Mouse (Mus musculus) cerebellum, adult 2 months (tissue): ENCODE data around the gene Elp5. TPM values are rescaled to one million over a fixed set of nuclear protein-coding genes. Genes with fewer than 3 reads are reported as not detected.
"Not testable (repeated sequence)": the region's sequence is repeated elsewhere in the genome, so short reads cannot be mapped to it uniquely, and the experiment has no call there.

Experiments
- DNase-seq, 2 experiments: peaks; one replicate each; pipeline ENCODE4 v3.0.0; 2021
- H3K27ac ChIP-seq: fragments of 200-500 bp; 2 replicates; pipeline ENCODE4 v1.5.1; 2012; ENCODE audit warnings: low read length, control low read depth, inconsistent platforms; ENCODE audit not compliant: insufficient read depth
- H3K27me3 ChIP-seq: fragments of 200-500 bp; 2 replicates; pipeline ENCODE4 v1.6.1; 2012; ENCODE audit warnings: inconsistent platforms, mild to moderate bottlenecking, low read length, moderate library complexity; ENCODE audit not compliant: control insufficient read depth, insufficient read depth
- H3K4me1 ChIP-seq: fragments of 200-500 bp; 2 replicates; pipeline ENCODE4 v1.6.1; 2011; ENCODE audit warnings: low read length; ENCODE audit not compliant: control insufficient read depth, insufficient read depth
- H3K4me3 ChIP-seq: fragments of 200-500 bp; replicated peaks from 2 replicates; pipeline ENCODE3; 2011; ENCODE audit warnings: mild to moderate bottlenecking, low read depth, low read length, control low read depth; ENCODE audit not compliant: insufficient read depth
- CTCF ChIP-seq: fragments of 200-500 bp; IDR thresholded peaks from 2 replicates; pipeline ENCODE4 v1.5.1; 2011; ENCODE audit warnings: low read depth, mild to moderate bottlenecking, control low read depth, low read length, moderate library complexity, borderline replicate concordance; ENCODE audit not compliant: insufficient read depth
- POLR2A ChIP-seq: fragments of 200-500 bp; IDR thresholded peaks from 2 replicates; pipeline ENCODE4 v1.6.1; 2011; ENCODE audit warnings: low read length, control low read depth, borderline replicate concordance; ENCODE audit not compliant: insufficient read depth
- WGBS: fragments of 180-500 bp; shearing (Covaris S2); methylation state at CpG from one replicate; pipeline ENCODE4 v1.1.7; 2018; 5-methylcytosine and 5-hydroxymethylcytosine counted together
- polyA plus RNA-seq: library from polyadenylated mRNA; depleted of rRNA; stranded (reverse); fragments of >200 nt; gene quantifications from 2 replicates; pipeline ENCODE4 v1.2.3, GENCODE M21; 2012

Elp5 gene
- polyA plus RNA-seq, 1 experiment: 109 TPM

DNA sequence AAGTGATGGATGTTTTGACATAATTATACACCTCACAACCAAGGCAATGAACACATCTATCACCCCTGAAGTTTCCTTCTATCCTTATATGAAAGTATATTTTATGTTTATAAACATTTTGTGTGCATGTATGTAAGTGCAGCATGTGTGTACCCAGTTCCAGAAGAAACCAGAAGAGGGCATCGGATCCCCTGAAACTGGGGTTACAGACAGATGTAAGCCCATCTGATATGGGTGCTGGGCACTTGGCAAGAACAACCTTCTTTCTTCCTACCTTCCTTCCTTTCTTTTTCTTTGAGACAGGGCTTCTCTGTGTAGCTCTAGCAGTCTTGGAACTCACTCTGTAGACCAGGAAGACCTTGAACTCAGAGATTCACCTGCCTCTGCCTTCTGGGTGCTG lies 26.1 kb downstream of the Elp5 start:
- no peak for DNase-seq
- H3K4me1 ChIP-seq: no peaks in the 10 kb centered on the region
- no peak overlapping the region for H3K4me3 ChIP-seq
- WGBS: 88% methylated on average over 1 of the region's 1 CpGs
- no peak for TF ChIP-seq POLR2A
- no peak for TF ChIP-seq CTCF
- no peak overlapping the region for H3K27ac ChIP-seq
- H3K27me3 ChIP-seq: no peaks in the 10 kb centered on the region; the same call in 1 of the 2 replicates

DNA sequence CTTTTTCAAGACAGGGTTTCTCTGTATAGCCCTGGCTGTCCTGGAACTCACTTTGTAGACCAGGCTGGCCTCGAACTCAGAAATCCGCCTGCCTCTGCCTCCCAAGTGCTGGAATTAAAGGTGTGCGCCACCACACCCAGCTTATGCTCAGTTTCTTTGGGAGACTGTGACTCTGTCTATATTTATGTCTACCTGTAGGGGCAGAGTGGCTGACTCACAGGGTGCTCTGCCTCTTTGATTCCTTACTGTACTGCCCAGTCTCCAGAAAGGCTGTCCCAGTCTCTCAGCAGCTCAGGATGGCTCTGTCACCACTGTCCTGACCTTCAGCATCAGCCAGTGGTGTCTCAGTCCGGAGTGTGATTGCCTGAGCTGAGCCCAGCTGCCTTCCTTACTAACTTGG lies 26.7 kb downstream of the Elp5 start:
- H3K27ac ChIP-seq, H3K4me1 ChIP-seq, H3K27me3 ChIP-seq, DNase-seq, H3K4me3 ChIP-seq: not testable (repeated sequence)
- WGBS: 63% methylated on average over 4 of the region's 4 CpGs

DNA sequence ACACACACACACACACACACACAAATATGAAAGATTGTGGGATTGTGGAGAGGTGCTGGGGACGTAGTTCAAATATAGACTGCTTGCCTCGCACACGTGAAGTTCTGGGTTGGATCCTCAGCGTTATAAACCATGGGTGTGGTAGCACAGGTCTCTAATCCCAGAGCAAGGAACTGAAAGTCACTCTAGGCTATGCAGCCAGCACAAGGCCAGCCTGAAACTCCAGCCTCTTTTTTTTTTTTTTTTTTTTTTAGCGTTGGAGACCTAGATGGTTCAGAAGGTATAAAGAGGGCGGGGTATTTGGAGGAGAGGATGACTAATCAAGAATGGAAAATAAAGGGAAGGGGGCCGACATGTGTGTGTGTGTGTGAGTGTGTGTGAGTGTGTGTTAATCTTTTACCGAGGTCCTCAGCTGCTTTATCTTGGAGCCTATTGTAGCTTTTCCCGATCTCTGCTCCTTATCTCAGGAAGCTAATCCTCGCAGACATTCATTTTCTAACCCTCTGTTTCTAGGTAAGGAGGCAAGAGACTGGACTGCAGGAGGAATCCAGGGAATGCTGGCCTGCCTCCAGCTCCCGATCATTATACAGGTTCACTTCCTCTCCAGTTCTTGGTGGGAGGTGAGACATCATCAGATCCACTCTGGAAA lies 28.9 kb downstream of the Elp5 start:
- 62% methylated on average over 11 of the region's 11 CpGs for WGBS
- Histone ChIP-seq H3K27ac (no peak overlapping the region), H3K4me1 (no peaks in the 10 kb centered on the region), H3K27me3 (no peaks in the 10 kb centered on the region; the same call in 1 of the 2 replicates), H3K4me3 (no peak overlapping the region)
- no peak for DNase-seq
- TF ChIP-seq CTCF: no peak
- TF ChIP-seq POLR2A: no peak

DNA sequence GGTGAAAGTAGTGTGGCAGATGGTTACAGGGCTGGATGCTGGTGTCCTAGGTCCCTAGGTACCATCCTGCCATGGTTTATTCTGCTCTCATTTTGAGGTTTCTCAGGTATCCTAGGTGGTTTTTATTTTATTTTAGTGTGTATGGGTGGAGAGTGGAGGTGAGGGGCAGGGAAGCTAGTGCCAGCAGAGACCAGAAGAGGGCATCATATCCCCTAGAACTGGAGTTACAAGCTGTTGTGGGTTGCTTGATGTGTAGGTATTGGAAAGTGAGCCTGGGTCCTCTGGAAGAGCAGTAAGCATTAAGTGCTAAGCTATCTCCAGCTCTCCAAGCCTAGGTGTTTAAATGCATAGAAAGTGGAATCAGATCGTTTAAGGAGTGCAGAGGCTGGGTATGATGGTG lies 30.0 kb downstream of the Elp5 start:
- no peak for TF ChIP-seq CTCF
- no peak for TF ChIP-seq POLR2A
- Histone ChIP-seq H3K27me3 (peaks cover 2% of the 10 kb centered on the region; the same call in 1 of the 2 replicates), H3K27ac (no peak overlapping the region), H3K4me3 (no peak overlapping the region), H3K4me1 (no peaks in the 10 kb centered on the region)
- WGBS: 38% methylated on average over 1 of the region's 1 CpGs
- DNase-seq: no peak

DNA sequence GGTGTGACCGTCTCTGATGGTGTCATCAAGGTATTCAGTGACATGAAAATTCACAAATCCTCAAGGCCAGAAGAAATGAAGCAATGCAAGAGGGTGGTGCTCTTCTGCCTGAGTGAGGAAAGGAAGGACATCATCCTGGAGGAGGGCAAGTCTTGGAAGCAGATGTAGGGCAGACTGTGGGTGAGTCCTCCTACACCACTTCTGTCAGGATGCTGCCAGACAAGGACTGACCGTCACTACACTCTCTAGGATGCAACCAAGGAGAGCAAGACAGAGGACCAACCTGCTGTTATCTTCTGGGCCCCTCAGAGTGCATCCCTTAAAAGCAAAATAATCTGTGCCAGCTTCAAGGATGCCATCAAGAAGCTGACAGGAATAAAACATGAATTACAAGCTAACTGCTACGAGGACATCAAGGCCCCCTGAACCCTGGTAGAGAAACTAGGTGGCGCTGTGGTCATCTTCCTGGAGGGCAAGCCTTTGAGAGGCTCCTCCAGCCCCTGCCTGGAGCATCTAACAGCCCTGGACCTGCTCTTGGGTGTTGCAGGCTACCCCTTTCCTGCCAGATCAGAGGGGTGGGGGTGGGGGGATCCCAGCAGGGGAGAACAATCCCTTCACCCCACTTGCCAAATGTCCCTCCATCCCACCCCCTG lies 31.4 kb downstream of the Elp5 start:
- Histone ChIP-seq H3K4me3 (no peak overlapping the region), H3K27ac (no peak overlapping the region), H3K4me1 (no peaks in the 10 kb centered on the region), H3K27me3 (peaks cover 2% of the 10 kb centered on the region; the same call in 1 of the 2 replicates)
- 49% methylated on average over 4 of the region's 4 CpGs for WGBS
- TF ChIP-seq CTCF: no peak
- no peak for TF ChIP-seq POLR2A
- no peak for DNase-seq

DNA sequence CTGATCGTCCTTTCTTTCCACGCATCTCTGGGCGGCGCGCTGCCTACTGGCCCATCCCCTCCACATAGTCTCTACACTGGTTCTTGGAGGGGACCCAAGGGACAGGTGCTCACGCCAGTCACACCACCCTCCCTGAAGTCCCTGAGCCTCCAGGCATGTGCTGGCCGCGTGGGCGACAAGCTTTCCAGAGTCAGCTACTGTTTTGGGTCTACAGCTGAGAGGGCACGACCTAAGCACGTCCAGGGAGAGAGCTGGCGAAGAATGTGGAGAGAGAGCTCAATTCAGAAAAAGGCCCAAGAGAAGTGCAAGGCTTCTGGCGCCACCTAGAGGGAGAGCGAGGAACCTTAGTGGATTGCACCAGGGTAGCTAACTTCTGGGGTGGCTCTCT lies 33.6 kb downstream of the Elp5 start:
- H3K27ac ChIP-seq: no peak overlapping the region
- peaks cover 2% of the 10 kb centered on the region; the same call in 1 of the 2 replicates for H3K27me3 ChIP-seq
- H3K4me1 ChIP-seq: no peaks in the 10 kb centered on the region
- TF ChIP-seq CTCF: peak; percentile 93
- no peak for TF ChIP-seq POLR2A
- DNase-seq: peak; percentile 73 to 82
- WGBS: under 1% methylated on average over 14 of the region's 14 CpGs
- peak overlapping the region; percentile 8 for H3K4me3 ChIP-seq

DNA sequence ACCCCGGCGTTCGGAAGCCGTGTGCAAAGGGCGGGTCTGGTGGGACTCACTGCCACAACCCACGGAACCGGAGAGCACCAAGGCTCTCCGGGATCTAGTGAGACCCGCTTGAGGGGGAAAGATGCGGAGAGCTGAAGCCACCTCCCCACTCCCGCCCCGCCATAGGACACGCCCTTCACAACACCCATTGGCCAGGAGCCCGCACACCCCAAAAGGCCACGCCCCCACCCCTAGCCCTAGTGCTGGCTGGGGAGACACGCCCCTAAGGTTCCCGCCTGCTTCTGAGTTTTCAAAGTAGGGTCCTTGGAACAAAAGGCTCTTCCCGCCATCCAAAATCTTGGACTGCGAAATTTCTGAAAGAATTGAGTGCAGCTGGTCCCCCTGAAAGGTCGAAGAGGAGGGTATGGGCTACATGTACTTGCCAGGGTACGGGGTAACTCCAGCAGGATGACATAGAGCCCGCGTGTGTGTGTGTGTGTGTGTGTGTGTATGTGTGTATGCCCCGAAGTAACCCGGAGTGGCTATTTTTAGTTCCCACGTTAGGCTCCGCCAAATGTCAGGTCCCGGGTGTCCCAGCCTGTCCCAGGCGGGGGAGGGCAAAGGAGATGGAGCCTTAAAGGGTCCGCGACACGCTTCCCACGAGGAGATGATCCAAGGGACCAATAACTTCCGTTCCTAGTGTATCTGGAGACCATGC lies 34.1 kb downstream of the Elp5 start, which contains the start of gene Slc2a4:
Gene Slc2a4 (minus strand): TSS at position 123 of the 697 bp plus-strand sequence.
- Histone ChIP-seq H3K4me3 (peak within 1 kb of the TSS; percentile 27), H3K4me1 (no peaks in the 10 kb centered on the region), H3K27me3 (peaks cover 2% of the 10 kb centered on the region; the same call in 1 of the 2 replicates), H3K27ac (no peak within 1 kb of the TSS)
- no peak for TF ChIP-seq POLR2A
- no peak for TF ChIP-seq CTCF
- peak; percentile 54 to 57 for DNase-seq
- WGBS: under 1% methylated on average over 34 of the region's 34 CpGs

DNA sequence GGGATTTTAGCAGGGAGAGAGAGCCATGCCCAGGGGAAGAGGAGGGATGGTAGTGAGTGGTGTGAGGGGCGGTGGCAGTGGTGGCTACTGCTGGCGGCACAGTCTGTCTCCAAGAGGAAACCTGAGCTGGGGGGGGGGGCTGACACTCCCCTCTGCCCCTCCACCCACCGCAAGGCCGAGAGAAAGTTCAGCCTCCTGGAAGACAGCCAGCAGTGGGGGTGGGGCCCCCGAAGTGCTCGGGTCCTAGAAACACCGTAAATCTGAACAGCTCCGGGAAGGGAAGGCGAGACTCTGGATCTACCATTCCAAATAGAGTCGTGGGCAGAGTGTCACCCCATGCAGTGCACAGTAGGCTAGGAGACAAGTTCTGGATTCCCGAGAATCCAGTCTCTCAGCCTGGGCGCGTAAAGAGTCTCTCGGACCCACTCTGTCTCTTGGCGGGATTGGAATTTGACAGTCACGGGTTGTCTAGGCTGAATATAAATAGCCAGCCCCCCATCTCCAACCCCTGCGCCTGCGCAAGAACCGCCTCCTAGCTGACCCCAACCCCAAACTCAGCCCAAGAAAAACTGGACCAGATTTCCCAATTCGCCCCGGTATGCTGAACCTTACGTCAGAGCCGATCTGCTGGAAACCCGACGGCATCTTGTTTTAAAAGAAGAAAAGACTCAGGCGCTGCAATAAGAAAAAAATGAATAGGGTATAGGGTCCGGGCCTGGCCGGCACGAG lies 34.8 kb downstream of the Elp5 start:
- peak overlapping the region; percentile 25 for H3K4me3 ChIP-seq
- H3K27ac ChIP-seq: no peak overlapping the region
- DNase-seq: no peak
- TF ChIP-seq POLR2A (no peak), CTCF (no peak)
- 12% methylated on average over 29 of the region's 29 CpGs for WGBS
- peaks cover 2% of the 10 kb centered on the region; the same call in 1 of the 2 replicates for H3K27me3 ChIP-seq
- no peaks in the 10 kb centered on the region for H3K4me1 ChIP-seq
